Mouse (Mus musculus): ENCODE data around the gene Gm10197.

- TF ChIP-seq POLR2A (IDR thresholded peaks at IDR 0.05; ENCODE audit: control insufficient read depth, low read depth, low read length) (no peak), CTCF (IDR thresholded peaks at IDR 0.05; ENCODE audit: control insufficient read depth, insufficient read depth, insufficient replicate concordance, low read depth, low read length) (peak; percentile 25; the same call in 1 of the 2 replicates)
Measured at GRCm38 (mm10) chr19:53329992-53330381, 41.6 kb downstream of the Gm10197 start.

Data from testis, adult 2 months (tissue).